Mouse (Mus musculus) right cerebral cortex, adult 18-20 months (tissue): ENCODE measurements around the gene Id3.

ENCODE experiments used
- DNase-seq: peaks from one replicate; pipeline ENCODE4 v3.0.0; 2022; ENCODE audit warnings: mixed read lengths

Gene Id3

DNA sequence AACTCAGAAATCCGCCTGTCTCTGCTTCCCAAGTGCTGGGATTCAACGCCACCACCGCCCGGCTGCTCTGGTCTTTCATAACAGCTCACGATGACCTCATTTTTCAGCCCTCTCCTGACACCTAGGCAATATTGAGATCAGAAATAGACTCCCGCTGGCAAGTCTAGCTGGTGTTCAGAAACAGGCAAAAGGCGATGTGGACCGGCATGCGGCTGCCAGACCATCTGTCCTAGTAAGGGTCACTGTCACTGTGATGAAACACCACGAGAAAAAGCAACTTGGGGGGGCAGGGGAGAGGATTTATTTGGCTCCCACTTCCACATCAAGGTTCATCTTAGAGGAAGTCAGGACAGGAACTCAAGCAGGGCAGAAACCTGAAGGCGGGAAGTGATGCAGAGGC is 17.8 kb upstream of the Id3 start:
- no peak for DNase-seq

DNA sequence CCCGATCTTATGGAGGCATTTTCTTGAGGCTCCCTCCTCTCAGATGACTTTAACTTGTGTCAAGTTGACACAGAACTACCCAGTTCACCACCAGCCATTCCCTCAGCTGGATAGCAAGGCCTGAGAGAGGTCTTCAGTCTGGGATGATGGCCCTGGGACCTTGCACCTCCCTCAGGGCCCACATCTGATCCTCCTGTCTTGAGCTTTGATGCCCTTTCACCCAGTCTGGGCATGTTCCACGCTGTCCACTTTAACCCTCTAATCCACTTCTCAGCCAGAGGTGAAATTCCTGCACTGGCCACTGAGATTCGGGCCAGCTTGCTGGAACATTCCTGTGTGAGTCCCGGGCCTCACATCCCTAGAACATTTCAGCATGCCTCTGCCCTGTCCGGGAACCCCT is 17.3 kb upstream of the Id3 start:
- DNase-seq: no peak

DNA sequence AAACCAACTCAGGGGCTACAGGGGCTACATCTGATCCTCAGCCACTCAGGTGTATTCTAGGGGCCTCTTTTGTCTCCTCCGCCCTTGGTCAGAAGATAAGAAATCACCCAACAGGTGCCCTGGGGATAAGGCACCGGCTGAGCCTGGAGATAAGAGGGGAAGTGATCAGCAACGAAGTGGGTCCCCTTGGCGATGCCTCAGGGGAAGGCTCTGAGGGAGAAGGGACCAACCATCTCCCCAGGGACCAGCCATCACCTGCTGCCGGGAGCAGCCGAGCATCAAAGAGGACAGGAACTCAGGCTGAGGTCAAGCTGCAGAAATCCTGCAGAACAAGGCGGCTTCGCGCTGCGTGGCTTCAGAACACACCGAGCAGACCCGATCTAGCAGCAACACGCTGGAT is 15.6 kb upstream of the Id3 start:
- no peak for DNase-seq

DNA sequence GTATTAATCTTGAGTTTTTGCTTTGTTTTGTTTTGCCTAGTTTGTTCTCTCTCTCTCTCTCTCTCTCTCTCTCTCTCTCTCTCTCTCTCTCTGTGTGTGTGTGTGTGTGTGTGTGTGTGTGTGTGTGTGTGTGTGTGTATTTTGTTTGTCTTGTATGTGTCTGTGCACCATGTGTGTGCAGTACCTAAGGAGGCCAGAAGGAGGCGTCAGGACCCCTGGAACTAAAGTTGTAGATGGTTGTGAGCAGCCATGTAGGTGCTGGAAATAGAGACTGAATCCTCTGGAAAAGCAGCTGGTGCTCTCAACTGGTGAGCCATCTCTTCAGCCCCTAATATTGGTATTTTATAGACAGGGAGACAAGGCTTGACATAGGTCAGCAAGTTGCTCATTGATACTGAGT is 13.5 kb upstream of the Id3 start:
- DNase-seq: no peak

DNA sequence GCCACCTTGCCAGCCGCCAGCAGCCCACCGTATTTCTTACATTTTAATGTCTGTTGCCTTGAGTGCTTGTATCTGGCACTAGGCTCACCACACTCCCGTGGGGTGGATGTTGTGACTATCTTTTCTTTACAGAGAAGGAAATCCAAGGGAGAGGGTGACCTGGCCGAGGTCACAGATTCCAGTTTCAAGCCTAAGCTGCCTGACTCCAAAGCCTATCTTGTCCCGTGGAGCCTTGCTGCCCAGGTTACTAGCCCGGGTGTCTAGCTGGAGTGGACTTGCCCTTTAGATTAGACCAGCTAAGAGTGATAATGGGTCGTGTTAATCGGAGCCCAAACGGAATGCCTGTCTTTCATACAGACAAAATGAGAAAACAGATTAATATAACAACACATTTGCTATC is 9.5 kb upstream of the Id3 start:
- DNase-seq: no peak

DNA sequence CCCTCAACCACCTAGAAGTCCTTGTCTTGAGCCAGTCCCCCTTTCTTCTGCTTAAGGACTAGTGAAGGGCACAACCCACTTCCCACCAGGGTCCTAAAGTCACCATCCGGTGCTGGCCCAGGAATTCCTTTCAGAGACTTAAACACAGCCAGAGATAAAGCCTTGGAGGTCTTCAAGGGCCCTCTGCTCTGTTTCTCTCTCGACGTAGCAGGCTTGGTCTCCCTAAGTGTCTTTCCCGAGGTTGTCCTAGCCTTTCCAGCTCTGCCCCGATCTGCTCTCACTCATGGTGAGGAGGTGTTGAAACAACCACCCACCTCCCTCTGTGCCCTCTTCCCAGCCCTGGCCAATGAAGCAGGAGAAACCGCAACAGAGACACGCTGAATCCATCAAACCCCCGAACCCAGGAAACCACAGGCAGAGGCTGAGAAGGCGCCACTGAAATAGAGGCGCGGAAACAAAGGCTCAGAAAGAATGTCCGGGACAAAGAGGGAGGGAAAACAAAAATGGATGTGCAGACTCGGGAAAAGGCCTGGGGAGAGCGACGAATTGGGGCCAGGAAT is 8.8 kb upstream of the Id3 start:
- no peak for DNase-seq

DNA sequence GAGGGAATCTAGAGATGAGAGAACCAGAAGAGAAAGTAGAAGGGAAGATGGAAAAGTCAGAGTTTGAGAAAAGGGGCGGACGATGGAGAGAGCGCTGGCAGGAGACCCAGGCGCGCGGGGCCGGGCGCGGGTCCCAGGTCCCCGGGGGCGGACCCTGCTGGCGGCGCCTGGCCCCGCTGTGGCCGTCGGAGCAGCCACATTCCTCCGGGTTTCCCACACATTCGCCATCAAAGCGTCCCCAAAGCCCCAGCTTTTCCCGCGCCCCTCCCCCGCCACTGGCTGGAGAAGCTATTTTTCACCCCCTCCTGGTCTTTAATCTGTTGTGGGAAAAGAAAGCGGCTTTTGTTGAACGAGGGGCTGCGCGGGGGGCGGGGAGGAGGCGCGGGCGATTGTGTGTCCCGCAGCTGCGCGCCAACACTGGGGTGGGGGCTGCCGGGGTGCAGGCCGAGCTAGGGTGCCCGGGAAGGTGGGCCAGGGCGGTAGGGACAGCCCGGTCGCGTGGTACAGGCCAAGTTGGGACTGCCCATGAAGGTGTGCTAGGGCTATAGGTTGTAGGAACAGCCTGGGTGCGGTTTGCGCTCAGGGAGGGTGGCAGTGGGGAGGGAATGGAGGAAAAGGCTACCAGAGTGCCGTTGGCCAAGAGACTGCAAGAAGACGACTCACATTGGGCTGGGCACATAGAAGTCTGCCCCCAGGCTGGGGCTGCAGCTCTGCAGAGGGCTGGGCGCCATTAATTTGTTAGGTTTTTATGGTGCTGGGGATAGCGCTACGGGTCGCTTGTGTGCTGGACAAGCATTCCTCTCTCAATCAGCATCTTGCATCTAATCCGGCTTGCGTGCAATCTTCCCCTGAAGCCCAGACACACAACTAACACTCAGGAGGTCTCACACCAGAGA is 8.1 kb upstream of the Id3 start:
- DNase-seq: peak; percentile 35

DNA sequence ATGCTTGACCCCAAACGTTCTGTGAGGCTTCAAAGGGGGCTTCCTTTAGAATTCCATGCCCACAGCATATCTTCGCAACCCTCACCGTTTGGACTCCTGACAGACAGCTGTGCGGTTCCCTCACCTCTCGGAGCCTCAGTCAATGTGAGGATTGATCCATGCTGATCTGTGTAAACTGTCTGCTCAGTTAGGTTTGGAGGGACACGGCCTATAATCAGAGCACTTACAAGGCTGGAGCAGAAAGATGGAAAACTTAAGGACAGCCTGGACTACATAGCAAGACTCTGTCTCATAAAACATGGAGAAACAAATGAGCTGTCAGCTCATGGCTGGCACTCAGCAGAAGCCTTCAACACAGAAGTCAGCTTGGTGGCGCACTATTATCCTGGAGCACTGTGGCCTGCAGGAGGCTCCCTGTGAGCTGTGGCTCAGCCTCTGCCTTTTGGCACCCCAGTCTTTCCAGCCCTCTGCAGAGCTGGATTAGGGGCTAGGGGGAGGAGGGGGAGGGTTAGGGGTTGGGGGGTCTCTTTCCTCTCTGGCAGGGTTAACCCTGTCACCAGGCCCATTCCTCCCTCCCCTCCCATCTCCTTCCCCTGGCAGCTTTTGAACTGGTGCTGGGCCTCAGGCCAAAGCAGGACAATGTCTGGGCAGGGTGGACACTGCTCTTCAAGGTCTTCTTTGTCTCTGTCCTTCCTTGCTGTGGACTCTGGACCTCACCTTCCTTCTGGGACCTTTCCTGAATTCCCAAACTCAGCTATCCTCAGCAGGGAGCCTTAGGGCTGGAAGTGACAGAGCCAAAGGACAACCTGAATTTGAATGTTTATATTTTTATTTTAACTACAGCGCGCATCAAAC is 7.2 kb upstream of the Id3 start:
- no peak for DNase-seq

DNA sequence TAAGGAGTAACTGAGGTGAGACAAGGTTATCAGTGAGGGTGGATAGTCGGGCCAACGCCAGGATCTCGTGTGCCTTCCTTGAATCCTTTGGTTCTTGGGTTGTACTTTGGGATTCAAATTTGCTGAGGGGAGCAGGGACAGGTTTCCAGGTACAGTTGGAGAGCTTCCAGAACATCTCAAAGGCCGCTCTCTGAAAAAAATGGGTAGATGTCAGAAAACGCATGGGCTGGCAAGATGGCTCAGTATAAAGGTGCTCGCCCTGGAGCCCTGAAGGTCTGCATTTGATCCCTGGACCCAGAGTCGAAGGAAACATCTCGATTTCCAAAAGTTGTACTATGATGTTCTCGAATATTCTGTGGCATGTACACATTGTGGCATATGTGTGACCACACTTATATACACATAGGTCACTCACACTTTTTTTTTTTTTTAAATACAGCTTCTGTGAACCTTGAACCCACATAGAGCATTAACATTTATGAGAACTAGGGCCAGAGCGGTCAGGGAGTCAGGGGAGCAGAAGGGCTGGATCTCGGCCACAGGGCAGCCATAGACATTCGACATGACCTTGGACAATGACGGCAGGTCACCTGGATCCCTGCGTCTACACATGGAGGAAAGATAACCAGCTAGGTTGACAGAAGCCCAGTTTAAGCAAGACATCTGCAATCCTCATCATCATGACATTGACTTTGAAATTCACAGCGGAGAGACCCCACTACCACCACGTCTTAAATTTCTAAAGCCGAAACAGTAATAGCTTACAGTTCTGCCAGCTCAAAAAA is 3.8 kb upstream of the Id3 start:
- no peak for DNase-seq

DNA sequence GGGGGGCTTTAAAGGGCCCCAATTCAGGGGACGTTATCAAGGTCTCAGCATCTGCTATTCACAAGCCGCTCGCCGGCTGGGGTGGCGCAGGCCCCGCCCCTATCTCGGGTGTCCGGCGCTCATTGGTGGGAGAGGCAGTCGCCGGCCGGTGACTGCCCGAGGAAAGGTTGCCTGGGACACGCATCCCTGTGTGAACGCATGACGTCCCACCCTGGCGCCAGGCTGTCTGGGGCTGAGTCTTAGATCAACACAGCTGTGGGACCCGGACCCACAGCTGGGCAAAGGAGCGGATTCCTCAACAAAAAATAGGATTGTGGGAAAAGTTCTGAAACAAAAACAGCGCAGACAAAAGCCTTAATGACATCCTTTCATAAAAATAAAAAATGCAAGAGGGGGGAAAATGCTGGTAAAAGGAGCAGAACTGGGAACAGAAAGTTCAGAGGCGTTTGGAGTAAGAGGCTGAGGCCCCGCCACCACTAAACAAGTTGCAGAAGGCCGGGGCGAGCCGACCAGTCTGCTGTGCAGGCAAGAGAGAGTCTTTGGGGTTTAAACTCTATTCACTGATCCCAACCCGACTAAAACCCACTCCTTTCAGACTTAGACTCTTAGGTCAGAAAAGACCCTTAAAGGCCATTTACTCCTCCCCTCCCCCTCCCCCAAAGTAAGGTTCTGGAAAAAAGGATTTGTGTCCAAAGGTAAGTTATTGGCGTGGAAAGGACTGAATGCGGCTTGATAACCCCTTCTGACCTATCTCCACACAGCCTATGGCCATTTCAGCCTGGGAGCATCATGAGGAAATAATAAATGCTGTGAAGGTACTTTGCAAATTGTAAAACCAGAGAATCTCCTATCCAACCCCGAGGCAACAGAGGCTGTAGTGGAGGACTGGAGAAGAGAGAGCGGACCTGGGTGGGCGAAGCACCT is 2.7 kb upstream of the Id3 start:
- peak; percentile 78 for DNase-seq

DNA sequence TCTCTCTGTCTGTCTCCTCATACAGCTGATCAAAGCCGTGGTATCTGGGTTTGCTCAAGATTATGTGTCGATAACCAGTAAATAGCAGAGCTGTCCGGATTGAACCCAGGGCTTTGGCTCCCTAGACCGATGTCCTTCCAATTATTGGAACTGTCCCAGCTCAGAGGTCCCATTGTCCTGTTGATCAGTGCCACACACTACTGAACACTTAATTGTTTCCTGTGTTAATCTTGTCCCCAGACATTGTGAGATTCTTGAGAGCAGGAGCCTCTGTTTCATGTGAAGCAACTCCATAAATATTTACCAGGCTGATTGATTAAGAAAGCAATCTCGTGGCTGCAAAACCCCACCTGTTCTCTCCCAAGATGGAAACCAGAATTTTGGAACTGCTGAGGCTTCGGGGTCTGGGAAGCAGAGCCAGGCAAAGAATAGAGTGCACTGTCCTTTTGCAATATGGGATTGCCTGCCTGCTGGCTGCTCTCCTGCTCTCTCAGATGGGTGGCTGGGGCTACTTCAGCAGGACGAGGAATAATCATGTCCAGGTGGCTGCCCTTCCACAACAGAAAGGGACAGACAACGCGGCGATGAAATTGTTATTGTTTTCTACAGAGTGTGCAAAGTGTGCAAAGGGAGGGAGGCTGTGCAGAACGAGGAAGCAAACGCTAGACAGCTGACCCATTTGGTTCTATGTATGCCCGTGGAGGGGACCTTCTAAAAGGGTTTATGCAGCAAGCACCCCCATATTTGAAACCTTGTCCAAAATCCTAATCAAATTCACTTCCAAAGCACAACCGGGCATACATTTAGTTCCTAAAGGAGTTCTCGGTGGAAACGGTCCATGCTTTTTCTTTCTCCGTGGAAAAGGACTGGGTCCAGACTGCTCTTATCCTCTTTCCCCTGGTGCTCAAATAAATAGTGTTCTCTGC is 767 bp upstream of the Id3 start:
- DNase-seq: no peak

DNA sequence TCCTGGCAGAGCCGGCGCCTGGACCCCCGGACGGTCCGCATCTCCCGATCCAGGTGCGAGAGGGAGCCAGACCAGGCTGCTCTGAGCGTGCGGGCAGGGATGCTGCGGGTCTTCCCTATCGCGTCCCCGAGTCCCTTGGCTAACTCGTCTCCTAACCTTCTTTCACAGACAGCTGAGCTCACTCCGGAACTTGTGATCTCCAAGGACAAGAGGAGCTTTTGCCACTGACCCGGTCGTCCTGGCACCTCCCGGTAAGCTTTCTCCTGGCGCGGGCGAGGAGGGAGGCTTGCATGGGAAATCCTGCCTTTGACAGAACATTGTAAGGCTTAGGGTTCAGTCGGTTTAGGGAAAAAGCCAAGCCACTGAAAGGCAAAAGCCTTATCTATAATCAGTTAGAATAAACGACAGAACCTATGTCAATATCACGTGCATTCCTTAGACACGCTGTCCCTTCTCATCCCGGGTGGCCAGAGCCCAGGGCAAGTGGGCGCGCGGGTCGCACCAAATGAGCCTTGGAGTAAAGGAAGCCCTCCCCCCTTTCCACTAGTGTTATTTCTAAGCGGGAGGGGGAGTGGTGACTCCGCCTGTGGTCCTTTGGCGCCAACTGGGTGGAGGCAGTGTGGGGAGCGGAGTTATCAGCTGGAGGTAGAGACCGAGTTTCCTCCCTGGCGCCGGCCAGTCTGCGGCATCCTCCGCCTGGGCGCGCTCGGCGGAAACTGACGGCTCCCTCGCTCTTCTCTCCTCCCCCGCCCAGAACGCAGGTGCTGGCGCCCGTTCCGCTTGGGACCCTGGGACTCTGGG is 1.0 kb downstream of the Id3 start:
- DNase-seq: no peak

DNA sequence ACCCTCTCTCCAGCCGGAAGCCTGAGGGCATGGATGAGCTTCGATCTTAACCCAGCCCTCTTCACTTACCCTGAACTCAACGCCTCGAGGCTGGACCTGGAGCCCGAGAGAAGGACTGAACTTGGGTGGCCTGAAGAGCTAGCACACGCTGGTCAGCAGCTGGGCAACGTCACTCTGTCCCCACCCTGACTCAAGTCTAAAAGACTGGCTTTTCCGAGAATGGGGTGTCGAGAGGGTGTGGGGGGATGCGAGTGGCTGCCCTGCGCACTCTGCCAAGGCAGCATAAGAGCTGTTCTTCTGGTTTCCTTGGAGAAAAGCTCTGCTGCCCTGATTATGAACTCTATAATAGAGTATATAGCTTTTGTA is 1.6 kb downstream of the Id3 start:
- DNase-seq: no peak

DNA sequence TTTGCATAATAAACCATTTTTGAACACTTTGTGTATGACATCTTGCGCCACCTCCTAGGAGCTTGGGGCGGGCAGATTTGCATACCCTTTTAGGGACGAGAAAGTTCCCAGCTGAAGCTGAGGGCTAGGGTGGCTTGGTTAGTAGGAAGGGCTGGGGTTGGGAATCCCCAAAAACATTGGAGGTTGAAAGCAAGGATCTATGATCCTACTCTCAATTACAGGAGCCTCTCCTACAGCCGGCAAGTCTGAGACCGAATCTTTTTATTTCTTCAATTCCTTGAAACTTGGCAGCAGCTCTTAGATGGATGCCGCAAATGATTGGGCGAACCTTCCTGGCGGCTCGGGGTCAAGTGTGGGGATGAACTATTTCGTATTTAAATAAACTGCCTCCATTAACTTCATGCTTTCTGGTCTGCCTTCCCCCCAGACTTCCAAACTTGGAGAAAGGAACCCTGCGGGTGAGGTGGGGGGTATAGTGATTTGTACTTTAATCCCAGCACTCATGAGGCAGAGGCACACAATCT is 2.1 kb downstream of the Id3 start:
- DNase-seq: no peak

DNA sequence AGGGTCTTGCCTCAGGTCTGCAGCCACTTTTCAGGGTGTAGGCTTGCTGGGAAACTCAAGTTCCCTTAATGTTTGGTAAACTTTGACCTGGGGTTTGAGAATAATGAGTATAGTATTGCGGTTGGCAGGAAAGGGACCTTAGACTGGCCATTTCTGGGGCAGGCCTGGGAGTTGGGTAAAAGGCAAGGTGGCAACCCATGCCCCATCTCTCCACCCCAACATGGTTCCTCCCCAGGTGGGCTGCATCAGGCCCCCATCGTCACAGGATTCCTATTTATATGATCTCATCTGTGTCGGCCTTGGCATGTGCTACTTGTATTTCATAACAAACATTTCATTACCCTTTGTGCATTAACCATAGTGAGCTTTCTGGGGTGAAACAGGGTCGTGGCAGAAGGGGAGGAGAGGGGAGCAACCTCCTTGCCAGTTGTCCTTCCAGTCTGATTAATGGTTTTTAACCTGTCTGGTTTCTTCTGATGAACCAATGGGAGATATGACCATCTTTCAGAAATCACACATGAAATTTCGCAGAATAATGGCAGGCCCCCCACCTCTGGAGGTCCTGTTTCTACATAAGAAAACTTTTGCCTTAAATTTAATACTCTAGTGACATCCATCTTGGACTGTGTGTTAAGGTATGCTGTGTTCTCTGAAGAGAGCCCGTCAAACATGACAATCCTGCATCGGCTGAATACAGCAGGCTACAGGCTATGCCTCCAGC is 2.9 kb downstream of the Id3 start:
- DNase-seq: no peak

DNA sequence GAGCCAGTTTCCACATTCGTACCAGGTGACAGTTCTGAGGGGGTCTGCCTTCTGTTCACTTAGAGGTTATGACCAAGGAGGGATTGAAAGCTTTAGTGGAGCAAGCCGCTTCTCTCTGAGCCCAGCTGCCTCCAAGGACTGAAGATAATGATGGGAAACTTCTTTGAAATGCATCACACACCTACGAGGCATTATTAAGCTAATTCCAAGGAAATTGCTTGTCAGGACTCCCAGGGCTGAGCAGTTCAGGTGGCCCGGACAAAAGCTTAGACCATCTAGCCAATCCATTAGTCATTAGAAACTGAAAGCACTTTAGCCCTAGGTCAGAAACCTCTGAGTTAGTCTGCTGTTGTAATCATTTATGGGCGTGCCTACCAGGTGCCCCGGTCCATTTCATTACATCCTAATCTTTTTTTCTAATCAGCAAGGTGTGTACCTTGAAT is 3.4 kb downstream of the Id3 start:
- no peak for DNase-seq

DNA sequence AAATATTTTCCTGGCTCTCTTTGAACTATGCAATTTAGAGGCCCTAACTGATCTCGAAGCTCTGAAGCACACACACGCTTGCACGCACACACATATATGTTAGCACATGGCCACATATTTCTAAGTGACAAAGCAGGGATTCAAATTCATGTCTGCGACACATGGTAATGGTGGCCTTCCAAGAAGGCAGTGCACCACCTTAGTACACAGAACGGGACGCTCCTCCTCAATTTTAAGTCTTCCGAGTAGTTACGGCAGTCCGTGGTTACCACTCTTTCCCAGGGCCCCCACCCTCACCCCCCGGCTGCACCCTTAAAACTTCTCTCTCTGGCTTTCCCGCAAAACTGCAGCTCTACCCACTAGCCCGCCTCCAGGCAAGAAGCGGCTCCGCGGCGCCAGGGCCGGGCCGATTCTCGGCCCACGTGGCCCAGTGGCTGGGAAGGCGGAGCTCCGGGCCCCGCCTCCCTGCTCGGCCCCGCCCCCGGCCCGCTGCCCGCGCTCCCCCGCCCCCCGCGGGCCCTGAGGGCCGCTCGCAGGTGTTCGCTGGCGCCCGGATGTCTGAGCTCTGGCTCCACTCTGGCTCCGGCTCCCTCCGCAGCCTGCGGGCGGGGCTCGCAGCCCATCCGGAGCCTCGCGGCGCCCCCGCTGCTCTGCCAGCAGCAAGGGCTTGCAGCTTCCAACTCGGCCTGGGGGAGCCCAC is 4.3 kb downstream of the Id3 start:
- peak; percentile 71 for DNase-seq
